Mouse (Mus musculus): ENCODE data around the gene Suv39h2. TPM values are rescaled to one million over a fixed set of nuclear protein-coding genes. Genes with fewer than 3 reads are reported as not detected.

Suv39h2 gene
- polyA plus RNA-seq (2021; fragmentation: Nextera tagmentation): 1.3 and 3.8 TPM in 2 replicates
- long read RNA-seq, experiment 1, full-length matches to known transcripts: 3 of 8 reads
- long read RNA-seq, experiment 1, partial matches to known transcripts: 4 of 8 reads
- long read RNA-seq, experiment 1, other reads (novel, unspliced or antisense): 1 of 8 reads
- long read RNA-seq, experiment 2: 0 reads

DNA sequence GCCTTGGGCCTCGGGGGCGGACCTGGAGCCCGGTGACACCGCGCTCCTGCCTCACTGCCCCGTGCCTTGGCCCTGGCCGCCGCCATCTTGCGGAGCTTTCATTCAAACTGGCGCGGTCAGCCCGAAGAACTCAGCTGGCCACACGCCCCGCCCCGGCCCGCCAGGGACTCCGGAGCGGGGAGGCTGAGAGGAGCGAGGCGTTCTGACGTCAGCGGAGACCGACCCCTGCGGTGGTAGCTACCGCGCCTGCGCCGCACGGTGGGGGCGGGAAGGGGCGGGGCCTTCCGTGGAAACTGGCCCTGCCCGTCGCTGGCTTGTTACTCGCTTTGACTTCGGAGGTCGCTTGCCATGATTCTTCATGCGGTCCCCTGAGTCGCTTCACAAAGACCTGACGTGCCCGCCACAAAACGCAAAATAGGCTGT, at the start of gene Suv39h2:
Gene Suv39h2 (minus strand): TSS at position 171 of the 423 bp plus-strand sequence.

DNA sequence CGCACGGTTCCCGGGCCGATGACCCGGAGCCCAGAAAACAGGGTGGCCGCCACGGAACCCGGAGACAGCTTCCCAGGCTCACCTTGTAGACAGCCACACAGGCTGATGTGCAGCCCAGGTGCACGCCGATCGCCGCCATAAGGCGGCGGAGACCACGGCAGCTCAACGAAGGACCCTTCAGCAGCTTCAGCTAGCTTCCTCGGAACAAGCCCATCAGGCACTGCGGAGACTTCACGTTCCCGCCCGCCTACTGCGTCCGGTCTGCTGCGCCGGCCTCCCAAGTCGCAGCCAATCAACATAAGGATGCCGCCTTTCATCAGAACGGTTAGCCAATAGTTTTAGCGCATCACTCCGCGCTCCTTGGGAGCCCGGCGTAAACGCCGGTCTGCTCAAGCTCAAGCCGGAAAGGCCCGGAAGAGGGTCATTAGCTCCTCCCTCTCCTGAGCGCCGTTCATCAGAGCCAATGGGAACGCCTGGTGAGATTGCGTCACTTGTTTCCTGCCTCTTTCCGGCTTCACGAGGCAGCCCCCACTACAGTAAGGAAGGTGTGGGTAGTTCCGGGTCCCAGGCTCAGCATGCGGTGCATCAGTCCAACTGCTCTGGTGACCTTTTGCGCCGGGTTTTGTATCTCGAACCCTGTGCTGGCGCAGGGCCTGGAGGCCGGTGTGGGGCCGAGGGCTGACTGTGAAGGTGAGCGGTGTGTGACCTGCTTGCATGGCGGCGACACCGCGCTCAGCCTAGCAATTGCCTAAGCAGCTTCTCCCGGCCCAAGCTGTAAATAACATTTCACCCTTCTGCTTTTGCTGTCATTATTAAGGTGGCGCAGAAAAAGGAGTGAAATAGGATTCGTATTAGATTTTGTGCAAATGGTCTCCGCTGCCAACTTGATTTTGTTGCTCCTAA, 38.0 kb upstream of the Suv39h2 start, which contains the start of the genes Gm45902, Hspa14 and Cdnf:
Gene Gm45902 (minus strand): TSS at position 239 of the 903 bp plus-strand sequence.
Gene Hspa14 (minus strand): TSS at position 263 of the 903 bp plus-strand sequence.
Gene Cdnf (plus strand): TSS at position 479 of the 903 bp plus-strand sequence.

DNA sequence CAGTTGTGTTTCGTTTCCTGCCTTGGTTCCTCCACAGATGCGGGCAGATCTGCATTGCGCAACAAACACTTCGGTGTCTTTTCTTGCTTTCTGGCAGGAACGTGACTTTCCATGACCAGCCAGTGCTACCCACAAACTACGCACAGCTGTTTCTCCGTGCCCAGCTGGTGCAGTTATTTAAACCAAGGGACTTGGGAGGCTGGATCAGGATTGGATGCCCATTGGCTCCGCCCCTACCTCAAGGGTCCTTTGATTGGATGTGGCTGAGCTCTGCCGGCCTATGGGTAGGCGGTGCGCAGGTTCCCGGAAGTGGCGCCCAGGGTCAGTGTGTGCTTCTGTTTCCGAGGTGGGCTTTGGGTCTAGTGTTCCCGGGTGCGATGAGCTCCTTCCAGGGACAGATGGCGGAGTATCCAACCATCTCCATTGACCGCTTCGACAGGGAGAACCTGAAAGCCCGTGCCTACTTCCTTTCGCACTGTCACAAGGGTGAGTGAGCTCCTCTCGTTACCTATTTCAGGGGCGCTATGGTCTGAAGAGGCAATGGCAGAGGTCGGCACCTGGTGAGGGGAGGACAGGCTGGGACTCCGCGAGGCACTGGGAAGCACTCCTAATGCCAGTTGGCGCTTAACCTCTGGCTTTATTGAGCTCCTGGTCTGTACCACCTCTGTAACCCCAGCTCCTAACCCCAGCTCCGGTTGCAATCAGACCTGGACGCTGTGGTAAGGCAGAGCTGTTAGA, 50.8 kb downstream of the Suv39h2 start, which contains the start of gene Dclre1c:
Gene Dclre1c (plus strand): TSS at position 291 of the 738 bp plus-strand sequence.

DNA sequence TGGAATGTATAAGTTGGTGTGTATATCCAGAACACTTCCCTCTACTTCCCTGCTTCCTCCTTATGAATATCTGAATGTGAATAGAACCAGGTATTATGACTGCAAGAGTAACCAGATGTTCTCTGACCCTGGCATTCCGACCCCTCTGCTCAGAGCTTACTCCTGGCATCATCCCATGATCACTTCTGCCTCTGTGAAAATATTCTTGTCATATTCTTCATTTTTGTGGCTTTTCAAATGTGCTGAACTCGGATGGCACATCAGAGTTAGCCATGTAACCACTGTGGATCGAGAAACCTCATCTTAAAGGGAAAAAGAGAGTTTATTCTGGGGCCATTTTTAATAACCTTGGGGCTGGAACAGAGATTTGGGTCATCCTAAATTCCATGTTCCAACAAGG, 52.3 kb downstream of the Suv39h2 start, which contains the start of gene Meig1:
Gene Meig1 (minus strand): TSS at position 101 of the 400 bp plus-strand sequence.

Other genes starting within 250 kb of the Suv39h2 start
- 90.1 and 160 TPM in 2 replicates for gene Nmt2, start 190.8 kb downstream of the Suv39h2 start, polyA plus RNA-seq (2021; fragmentation: Nextera tagmentation)
- gene Rpp38, start 142.4 kb downstream of the Suv39h2 start, polyA plus RNA-seq (2021; fragmentation: Nextera tagmentation): 13.9 and 14.6 TPM in 2 replicates
- gene Acbd7, start 138.9 kb downstream of the Suv39h2 start, polyA plus RNA-seq (2021; fragmentation: Nextera tagmentation): 1.3 and 2.3 TPM in 2 replicates
- gene Olah, start 77.8 kb downstream of the Suv39h2 start, polyA plus RNA-seq (2021; fragmentation: Nextera tagmentation): not detected in 2 replicates
- 15.8 and 16.0 TPM in 2 replicates for gene Meig1, start 52.4 kb downstream of the Suv39h2 start, polyA plus RNA-seq (2021; fragmentation: Nextera tagmentation)
- gene Dclre1c, start 50.9 kb downstream of the Suv39h2 start, polyA plus RNA-seq (2021; fragmentation: Nextera tagmentation): 3.8 TPM in 2 replicates
- 0.49 and 0.56 TPM in 2 replicates for gene Gm45902, start 37.8 kb upstream of the Suv39h2 start, polyA plus RNA-seq (2021; fragmentation: Nextera tagmentation)
- 27.4 and 33.3 TPM in 2 replicates for gene Hspa14, start 37.8 kb upstream of the Suv39h2 start, polyA plus RNA-seq (2021; fragmentation: Nextera tagmentation)
- 0.17 and 0.40 TPM in 2 replicates for gene Cdnf, start 38.0 kb upstream of the Suv39h2 start, polyA plus RNA-seq (2021; fragmentation: Nextera tagmentation)
- gene Fam107b, start 95.5 kb upstream of the Suv39h2 start, polyA plus RNA-seq (2021; fragmentation: Nextera tagmentation): 2.3 and 2.9 TPM in 2 replicates

Data from left cerebral cortex, adult 6 months (tissue).